Mouse (Mus musculus): ENCODE data around the gene Hoxb5. TPM values are rescaled to one million over a fixed set of nuclear protein-coding genes. Genes with fewer than 3 reads are reported as not detected.
A peak's percentile ranks its signal among the peaks of the same experiment; 100 is the strongest.

Gene Hoxb5
- total and polyA plus RNA-seq, 2 experiments = 0.09 to 0.35 TPM

GRCm38 (mm10) chr11:96315344-96315681, 12.2 kb downstream of the Hoxb5 start:
- Histone ChIP-seq H3K9ac (ENCODE audit: low read depth, low read length) (peak overlapping the region; percentile 60), H3K4me3 (ENCODE audit: insufficient read depth, low read depth, low read length) (peak overlapping the region; percentile 58), H3K4me1 (ENCODE audit: control insufficient read depth, insufficient read depth, low read length) (0 out of 2 replicates have a peak, but pooled peaks cover 5% of the 10 kb centered on the region), H3K36me3 (ENCODE audit: control insufficient read depth, insufficient read depth, low read length) (no peaks in the 10 kb centered on the region), H3K79me2 (ENCODE audit: control insufficient read depth, insufficient read depth, low read length) (peaks cover 3% of the 10 kb centered on the region; the same call in 1 of the 2 replicates), H3K27me3 (ENCODE audit: control insufficient read depth, insufficient read depth, low read length) (peaks cover 14% of the 10 kb centered on the region), H3K27ac (replicated peaks; ENCODE audit: insufficient read depth, low read depth, low read length) (peak overlapping the region; percentile 62)
- TF ChIP-seq POLR2A (IDR thresholded peaks at IDR 0.05; ENCODE audit: extremely low read depth, insufficient read depth, low read length) = no peak
- TF ChIP-seq CTCF (IDR thresholded peaks at IDR 0.05; ENCODE audit: low read depth, low read length) = no peak
- no peak for DNase-seq (ENCODE audit: extremely low read depth, low read depth, low spot score)
- 9% methylated on average over 5 of the region's 5 CpGs for WGBS

GRCm38 (mm10) chr11:96316696-96317607, 13.8 kb downstream of the Hoxb5 start:
- no peak for DNase-seq (ENCODE audit: extremely low read depth, low read depth, low spot score)
- no peaks in the 10 kb centered on the region for H3K4me1 ChIP-seq (ENCODE audit: control insufficient read depth, insufficient read depth, low read length)
- 23% methylated on average over 18 of the region's 18 CpGs for WGBS
- H3K4me3 ChIP-seq (ENCODE audit: insufficient read depth, low read depth, low read length) = no peak overlapping the region
- H3K27ac ChIP-seq (replicated peaks; ENCODE audit: insufficient read depth, low read depth, low read length) = no peak overlapping the region
- TF ChIP-seq POLR2A (IDR thresholded peaks at IDR 0.05; ENCODE audit: extremely low read depth, insufficient read depth, low read length) = no peak
- TF ChIP-seq CTCF (IDR thresholded peaks at IDR 0.05; ENCODE audit: low read depth, low read length) = no peak
- H3K36me3 ChIP-seq (ENCODE audit: control insufficient read depth, insufficient read depth, low read length) = no peaks in the 10 kb centered on the region; the same call in 1 of the 2 replicates
- no peak overlapping the region for H3K9ac ChIP-seq (ENCODE audit: low read depth, low read length)
- H3K27me3 ChIP-seq (ENCODE audit: control insufficient read depth, insufficient read depth, low read length) = peaks cover 14% of the 10 kb centered on the region
- H3K79me2 ChIP-seq (ENCODE audit: control insufficient read depth, insufficient read depth, low read length) = peaks cover 3% of the 10 kb centered on the region; the same call in 1 of the 2 replicates

GRCm38 (mm10) chr11:96317608-96318367, 14.7 kb downstream of the Hoxb5 start, which contains the start of gene Hoxb4:
Hoxb4 (plus strand) TSS chr11:96318267.
- DNase-seq (ENCODE audit: extremely low read depth, low read depth, low spot score) = no peak
- Histone ChIP-seq H3K4me3 (ENCODE audit: insufficient read depth, low read depth, low read length) (peak within 1 kb of the TSS; percentile 89), H3K79me2 (ENCODE audit: control insufficient read depth, insufficient read depth, low read length) (peaks cover 3% of the 10 kb centered on the region; the same call in 1 of the 2 replicates), H3K4me1 (ENCODE audit: control insufficient read depth, insufficient read depth, low read length) (no peaks in the 10 kb centered on the region), H3K36me3 (ENCODE audit: control insufficient read depth, insufficient read depth, low read length) (no peaks in the 10 kb centered on the region; the same call in 1 of the 2 replicates), H3K27ac (replicated peaks; ENCODE audit: insufficient read depth, low read depth, low read length) (peak within 1 kb of the TSS; percentile 80), H3K9ac (ENCODE audit: low read depth, low read length) (peak within 1 kb of the TSS; percentile 90), H3K27me3 (ENCODE audit: control insufficient read depth, insufficient read depth, low read length) (peaks cover 14% of the 10 kb centered on the region)
- TF ChIP-seq CTCF (IDR thresholded peaks at IDR 0.05; ENCODE audit: low read depth, low read length) (no peak), POLR2A (IDR thresholded peaks at IDR 0.05; ENCODE audit: extremely low read depth, insufficient read depth, low read length) (no peak)
- 9% methylated on average over 28 of the region's 28 CpGs for WGBS

- no peak for DNase-seq (ENCODE audit: extremely low read depth, low read depth, low spot score)
- Histone ChIP-seq H3K27ac (replicated peaks; ENCODE audit: insufficient read depth, low read depth, low read length) (peak overlapping the region; percentile 80), H3K4me1 (ENCODE audit: control insufficient read depth, insufficient read depth, low read length) (no peaks in the 10 kb centered on the region), H3K4me3 (ENCODE audit: insufficient read depth, low read depth, low read length) (peak overlapping the region; percentile 89), H3K79me2 (ENCODE audit: control insufficient read depth, insufficient read depth, low read length) (peaks cover 3% of the 10 kb centered on the region; the same call in 1 of the 2 replicates), H3K36me3 (ENCODE audit: control insufficient read depth, insufficient read depth, low read length) (no peaks in the 10 kb centered on the region; the same call in 1 of the 2 replicates), H3K9ac (ENCODE audit: low read depth, low read length) (peak overlapping the region; percentile 90), H3K27me3 (ENCODE audit: control insufficient read depth, insufficient read depth, low read length) (peaks cover 14% of the 10 kb centered on the region)
- 3% methylated on average over 45 of the region's 45 CpGs for WGBS
- TF ChIP-seq POLR2A (IDR thresholded peaks at IDR 0.05; ENCODE audit: extremely low read depth, insufficient read depth, low read length) (no peak), CTCF (IDR thresholded peaks at IDR 0.05; ENCODE audit: low read depth, low read length) (no peak)
Observed at GRCm38 (mm10) chr11:96318368-96319070, 15.4 kb downstream of the Hoxb5 start.
